Mouse (Mus musculus) heart, adult 9 months (tissue): ENCODE data around the gene Ei24.

Experiments used
- DNase-seq, 2 experiments: peaks; one replicate each; pipeline ENCODE4 v3.0.0; 2022; ENCODE audit warnings: low spot score in 2 of 2

Ei24 gene

GRCm38 (mm10) chr9:36796781-36797555, at the start of gene Ei24:
Gene Ei24 (minus strand): TSS chr9:36797393.
- DNase-seq: peak; percentile 85 to 92

- no peak for DNase-seq
Measured at GRCm38 (mm10) chr9:36846346-36846745, 49.2 kb upstream of the Ei24 start.

- no peak for DNase-seq
Measured at GRCm38 (mm10) chr9:36833914-36834313, 36.7 kb upstream of the Ei24 start.

DNA sequence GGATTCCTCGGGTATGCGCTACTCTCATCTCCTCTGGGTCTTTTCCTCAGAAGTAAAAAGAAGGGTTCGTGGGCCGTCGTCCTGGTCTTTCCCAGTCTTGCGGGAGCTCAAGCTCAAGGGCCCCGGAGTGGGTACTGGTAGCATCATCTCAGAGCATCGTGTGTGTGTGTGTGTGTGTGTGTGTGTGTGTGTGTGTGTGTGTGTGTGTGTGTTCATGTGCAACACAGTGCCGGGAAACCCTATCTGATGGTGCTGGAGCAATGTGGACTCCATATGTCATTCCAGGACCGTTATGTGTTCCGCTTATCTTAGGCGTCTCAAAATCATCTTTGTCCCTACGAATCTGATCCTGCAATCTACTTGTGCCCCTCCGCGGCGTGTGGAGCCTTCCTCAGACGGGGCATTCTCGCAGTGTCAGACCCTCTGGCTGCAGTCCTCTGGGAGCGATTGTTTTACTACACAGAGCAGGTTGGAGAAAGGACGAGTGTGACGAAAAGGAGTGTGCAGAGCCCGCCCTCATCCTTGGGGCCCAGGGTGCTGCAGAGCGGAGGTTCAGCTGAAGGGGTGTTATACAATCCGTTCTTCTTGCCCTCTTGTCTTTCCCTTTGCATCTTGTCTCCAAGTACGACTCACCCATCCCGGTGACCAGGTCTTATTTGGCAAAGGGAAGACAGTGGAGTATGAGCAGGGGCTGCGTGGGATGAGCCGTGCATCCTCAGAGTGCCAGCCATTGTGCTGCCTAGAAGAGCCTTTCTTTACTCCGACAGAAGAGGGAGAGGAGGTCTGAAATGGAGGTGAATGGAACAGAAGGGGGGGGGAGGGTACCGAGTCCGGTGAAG, 36.1 kb upstream of the Ei24 start:
- no peak for DNase-seq

GRCm38 (mm10) chr9:36832529-36832928, 35.3 kb upstream of the Ei24 start:
- peak; percentile 30 to 60 for DNase-seq

- no peak for DNase-seq
Measured at GRCm38 (mm10) chr9:36831401-36831800, 34.2 kb upstream of the Ei24 start.

DNA sequence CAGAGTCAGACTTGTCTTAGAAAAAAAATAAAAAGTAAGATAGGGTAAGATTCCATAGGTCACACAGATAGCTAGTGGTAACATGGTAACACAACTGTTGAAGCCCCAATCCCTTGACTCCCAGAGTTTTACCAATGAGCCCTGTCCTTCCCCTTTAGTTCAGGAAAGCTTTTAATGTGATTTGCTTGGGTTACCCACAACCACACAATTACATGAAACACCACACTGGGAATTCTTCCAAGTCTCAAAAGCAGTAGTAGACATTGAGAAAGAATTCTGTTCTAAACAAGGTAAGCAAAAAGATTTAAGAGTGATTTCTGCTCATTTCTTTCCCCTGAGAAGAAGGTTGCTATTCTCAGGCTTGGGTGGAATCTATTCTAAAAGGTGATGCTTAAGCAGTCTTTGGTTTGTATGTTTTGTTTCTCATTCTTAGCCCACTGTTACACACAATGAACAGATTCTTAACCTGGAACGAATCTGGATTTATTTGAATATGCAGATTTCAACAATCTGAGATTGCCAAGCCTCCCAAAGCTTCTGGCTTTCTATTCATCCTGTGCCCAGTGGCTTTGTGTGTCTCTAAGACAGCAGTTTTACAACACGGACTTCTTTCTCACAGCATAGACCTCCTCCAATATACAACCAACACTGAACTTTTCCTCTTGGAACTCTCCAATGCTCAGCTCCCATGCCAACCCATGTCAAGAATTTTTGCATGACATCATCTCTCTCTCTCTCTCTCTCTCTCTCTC, 29.6 kb upstream of the Ei24 start:
- no peak for DNase-seq

GRCm38 (mm10) chr9:36822024-36822423, 24.8 kb upstream of the Ei24 start:
- DNase-seq: no peak

DNA sequence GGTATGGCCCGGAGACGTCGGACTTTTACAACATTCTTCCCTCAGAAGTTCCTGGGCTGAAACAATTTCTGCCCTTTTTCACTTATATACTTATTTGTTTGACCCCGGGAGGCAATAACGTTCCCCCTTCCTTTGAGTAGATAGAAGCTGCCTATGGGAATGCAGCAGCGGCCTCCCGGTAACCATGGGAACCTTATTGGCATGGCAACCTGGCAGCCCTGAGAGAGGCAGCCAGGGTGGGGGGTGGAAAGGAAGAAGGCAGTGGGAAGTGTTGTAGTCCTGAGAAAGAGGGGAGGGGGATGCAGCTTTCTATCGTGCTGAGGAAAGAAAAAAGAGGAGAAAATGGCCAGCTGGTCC, 24.4 kb upstream of the Ei24 start, which contains the start of gene Fez1:
Gene Fez1 (plus strand): TSS at position 221 of the 357 bp plus-strand sequence.
- DNase-seq: no peak

DNA sequence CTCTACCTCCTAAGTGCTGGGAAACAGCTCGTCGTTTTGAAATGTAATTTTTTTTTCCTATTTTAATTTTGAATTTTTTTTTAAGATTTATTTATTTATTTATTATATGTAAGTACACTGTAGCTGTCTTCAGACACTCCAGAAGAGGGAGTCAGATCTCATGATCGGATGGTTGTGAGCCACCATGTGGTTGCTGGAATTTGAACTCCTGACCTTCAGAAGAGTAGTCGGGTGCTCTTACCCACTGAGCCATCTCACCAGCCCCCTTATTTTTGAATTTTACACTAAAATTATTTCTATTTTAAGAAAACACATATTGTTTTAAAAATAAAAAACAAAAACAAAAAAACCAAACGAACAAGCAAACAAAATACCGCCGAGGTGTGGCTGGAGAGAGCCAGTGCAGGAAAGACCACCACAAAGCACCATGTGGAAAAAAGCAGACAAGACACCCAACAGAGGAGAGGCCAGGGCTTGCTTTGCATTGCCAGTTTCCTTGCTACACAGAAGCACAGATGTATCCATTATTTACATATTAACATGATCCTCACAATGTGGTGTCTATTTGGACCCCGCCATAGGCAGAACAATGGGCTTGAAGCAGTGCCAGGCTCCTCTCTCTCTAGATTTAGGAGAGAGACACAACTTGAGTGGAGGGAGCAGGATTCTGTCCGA, 23.9 kb upstream of the Ei24 start:
- no peak for DNase-seq

- DNase-seq: peak in 1 of 2 experiments; percentile 38
Measured at GRCm38 (mm10) chr9:36818905-36819304, 21.7 kb upstream of the Ei24 start.

GRCm38 (mm10) chr9:36814486-36814885, 17.3 kb upstream of the Ei24 start:
- DNase-seq: no peak

DNA sequence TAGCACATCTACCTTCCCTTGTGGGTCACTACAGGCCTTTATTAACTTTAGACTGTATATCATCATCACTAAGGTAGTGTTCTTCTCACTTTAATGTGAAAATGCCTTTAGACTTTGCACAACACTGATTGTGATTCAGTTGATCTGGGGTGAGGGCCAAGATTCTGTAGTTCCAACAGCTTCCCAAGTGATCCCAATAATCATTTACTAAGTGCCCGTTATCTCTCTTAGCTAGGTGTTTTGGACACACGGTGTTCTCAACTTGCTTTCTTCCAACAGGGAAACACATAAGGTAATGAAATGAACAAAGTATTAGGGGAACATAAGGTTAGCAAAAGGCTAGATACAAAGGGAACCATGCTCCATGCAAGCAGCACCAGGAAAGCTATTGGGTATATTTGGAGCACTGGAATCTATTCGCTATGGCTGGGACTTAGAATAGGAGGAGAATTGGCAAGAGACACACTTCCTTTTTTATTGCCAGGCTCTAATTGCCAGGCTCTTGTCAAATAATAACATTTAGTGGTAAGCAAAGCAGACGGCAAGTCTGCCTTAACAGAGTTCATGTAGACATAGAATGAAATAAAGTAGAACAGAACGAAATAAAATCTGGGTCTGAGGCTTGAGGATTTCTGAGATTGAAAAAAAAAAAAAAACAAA, 11.1 kb upstream of the Ei24 start:
- DNase-seq: no peak

DNA sequence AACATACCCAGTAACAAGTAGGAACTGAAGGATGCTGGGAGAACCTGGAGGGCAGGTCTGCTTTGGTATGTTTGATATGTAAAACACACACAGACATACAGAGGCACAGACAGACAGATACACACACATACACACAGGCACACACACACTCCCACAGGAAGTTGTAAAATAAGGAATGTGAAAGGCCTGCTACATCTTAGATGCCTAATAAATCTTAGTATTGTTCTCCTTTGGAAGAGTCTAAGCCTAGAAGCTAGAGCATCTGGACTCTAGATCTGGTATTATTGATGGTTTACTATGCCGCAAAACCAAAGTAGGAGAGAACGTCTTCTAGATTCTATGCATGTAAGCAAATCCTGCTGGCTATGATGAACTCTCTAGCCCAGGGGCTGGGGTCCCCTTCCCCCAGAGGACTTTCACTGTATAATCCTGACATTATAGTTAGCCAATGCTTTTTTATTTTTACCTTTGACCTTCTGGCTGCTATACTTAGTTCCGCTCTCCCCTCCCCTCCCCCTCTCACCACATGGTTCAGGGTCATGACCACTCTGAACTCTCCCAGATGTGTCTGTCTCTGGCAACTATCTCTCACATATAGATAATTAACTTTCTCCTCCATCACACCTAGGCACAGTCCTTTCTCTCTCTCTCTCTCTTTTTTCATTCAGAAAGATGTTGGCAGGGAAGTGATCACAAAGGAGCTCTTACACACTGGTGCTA, 8.2 kb upstream of the Ei24 start:
- no peak for DNase-seq

DNA sequence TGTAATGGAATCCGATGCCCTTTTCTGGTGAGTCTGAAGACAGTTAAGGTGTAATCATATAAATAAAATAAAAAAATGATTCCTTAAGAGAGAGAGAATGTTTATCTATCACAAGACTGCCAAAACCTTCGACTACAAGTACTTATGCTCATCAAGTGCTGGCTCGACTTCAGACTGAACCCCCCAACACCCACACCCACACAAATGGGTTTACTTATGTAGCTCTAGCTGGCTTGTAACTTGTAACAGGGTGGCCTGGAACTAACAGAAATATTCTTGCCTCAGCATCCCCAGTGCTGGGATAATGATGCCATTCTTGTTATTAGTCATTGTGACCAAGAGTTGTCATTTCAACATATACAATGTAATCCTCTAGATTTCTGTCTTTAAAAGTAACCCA, 6.7 kb upstream of the Ei24 start:
- DNase-seq: no peak

DNA sequence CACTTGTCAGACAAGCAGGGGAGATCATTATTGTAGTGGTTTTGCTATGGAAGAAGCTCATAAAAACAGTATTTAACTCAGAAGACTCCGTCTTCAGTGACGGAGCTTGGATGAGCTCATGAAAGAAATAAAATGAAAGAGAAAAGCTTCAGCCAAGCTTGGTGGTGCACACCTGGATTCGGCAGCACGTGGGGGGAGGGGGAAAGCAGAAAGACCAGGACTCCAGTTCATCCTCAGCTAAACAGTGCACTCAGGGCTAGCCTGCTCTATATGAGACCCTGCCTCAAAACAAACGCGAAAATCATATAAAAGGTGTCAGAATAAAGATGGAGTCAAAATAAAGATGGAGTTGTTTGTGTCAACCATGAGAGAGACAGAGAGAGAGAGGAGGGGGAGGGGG, 6.2 kb upstream of the Ei24 start:
- DNase-seq: no peak

- DNase-seq: no peak
Measured at GRCm38 (mm10) chr9:36802951-36803350, 5.8 kb upstream of the Ei24 start.

GRCm38 (mm10) chr9:36801961-36802360, 4.8 kb upstream of the Ei24 start:
- DNase-seq: no peak

DNA sequence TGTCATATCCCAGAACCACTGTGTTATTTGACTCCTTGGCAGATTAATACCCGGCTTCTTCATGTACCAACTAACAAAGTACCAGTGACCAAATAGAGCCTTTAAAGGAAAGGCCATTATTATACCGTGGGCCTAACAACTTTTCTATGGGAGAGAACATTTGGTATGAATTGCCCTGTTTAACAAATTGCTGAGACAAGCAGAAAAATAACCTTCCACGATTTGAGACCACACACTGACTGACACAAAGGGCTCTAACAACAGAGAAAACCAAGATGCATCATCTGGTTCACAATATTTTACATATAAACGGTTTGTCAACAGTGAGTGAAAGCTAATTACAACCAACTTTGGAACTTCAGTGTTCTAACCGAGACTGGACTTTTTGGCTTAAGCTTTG, 969 bp downstream of the Ei24 start:
- no peak for DNase-seq

- no peak for DNase-seq
Measured at GRCm38 (mm10) chr9:36795556-36795955, 1.6 kb downstream of the Ei24 start.

DNA sequence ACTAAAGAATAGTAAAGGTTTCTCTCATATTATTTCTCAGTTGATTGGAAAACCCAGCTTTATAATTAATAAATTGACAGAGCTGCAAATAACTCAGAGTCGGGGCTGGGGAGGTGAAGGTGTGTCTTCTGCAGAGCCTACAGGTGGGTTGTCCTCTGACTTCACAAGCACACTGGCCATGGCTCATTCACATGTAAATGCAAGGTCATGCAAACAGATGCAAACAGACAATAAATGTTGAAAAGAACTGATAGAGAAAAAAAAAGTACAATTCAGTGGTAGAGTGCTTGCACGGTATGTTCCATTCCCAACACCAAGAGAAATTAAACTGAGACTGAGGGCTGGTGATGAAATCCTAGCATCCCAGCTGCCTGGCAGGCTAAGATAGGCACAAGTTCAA, 2.7 kb downstream of the Ei24 start:
- no peak for DNase-seq
